Mouse (Mus musculus) neural tube, embryonic 12.5 days (tissue): ENCODE data around the gene Zbtb7a. TPM values are rescaled to one million over a fixed set of nuclear protein-coding genes. Genes with fewer than 3 reads are reported as not detected.

ENCODE experiments used
- ATAC-seq: fragments of 200-750 bp; cut with Nextera tagmentation; 2 replicates; pipeline ENCODE4 v1.8.0; 2017; ENCODE audit warnings: low read depth, mild to moderate bottlenecking, moderate TSS enrichment, moderate library complexity; ENCODE audit not compliant: low FRiP score
- H3K27ac ChIP-seq: fragments of 300-500 bp; sonication (generic); 2 replicates; pipeline ENCODE4 v1.5.1; 2016
- H3K27me3 ChIP-seq: fragments of 300-500 bp; sonication (generic); replicated peaks from 2 replicates; pipeline ENCODE4 v1.6.1; 2016; ENCODE audit warnings: mild to moderate bottlenecking
- H3K36me3 ChIP-seq: fragments of 300-500 bp; sonication (generic); 2 replicates; pipeline ENCODE4 v1.6.1; 2016; ENCODE audit warnings: mild to moderate bottlenecking
- H3K4me1 ChIP-seq: fragments of 300-500 bp; sonication (generic); 2 replicates; pipeline ENCODE4 v1.6.1; 2016
- H3K4me2 ChIP-seq: fragments of 300-500 bp; sonication (generic); replicated peaks from 2 replicates; pipeline ENCODE4 v1.6.1; 2016; ENCODE audit warnings: mild to moderate bottlenecking
- H3K4me3 ChIP-seq: fragments of 300-500 bp; sonication (generic); 2 replicates; pipeline ENCODE4 v1.5.1; 2016
- H3K9ac ChIP-seq: fragments of 300-500 bp; sonication (generic); 2 replicates; pipeline ENCODE4 v1.6.1; 2016; ENCODE audit warnings: mild to moderate bottlenecking
- H3K9me3 ChIP-seq: fragments of 300-500 bp; sonication (generic); 2 replicates; pipeline ENCODE4 v1.6.1; 2016; ENCODE audit warnings: mild to moderate bottlenecking
- WGBS: fragments of 180-500 bp; shearing (Covaris S2); methylation state at CpG from one replicate; pipeline ENCODE4 v1.1.7; 2016; 5-methylcytosine and 5-hydroxymethylcytosine counted together
- polyA plus RNA-seq: library from polyadenylated mRNA; unstranded; fragments of >200 nt; fragmentation: Nextera tagmentation; extraction: Ambion mirVana; gene quantifications from 2 replicates; pipeline ENCODE4 v1.2.1, GENCODE M21; 2016

The Zbtb7a gene
- polyA plus RNA-seq, 1 experiment from 2014 or later = 15.6 TPM

GRCm38 (mm10) chr10:81140717-81141454, 5.9 kb downstream of the Zbtb7a start:
- H3K27ac ChIP-seq = no peak overlapping the region
- no peaks in the 10 kb centered on the region for H3K9me3 ChIP-seq
- no peak overlapping the region for H3K4me3 ChIP-seq
- no peak for ATAC-seq
- H3K27me3 ChIP-seq = peaks cover 2% of the 10 kb centered on the region
- WGBS = 68% methylated on average over 10 of the region's 10 CpGs
- peak overlapping the region; percentile 41; the same call in 1 of the 2 replicates for H3K9ac ChIP-seq
- H3K4me1 ChIP-seq = peaks cover 59% of the 10 kb centered on the region
- peak overlapping the region; percentile 99 for H3K4me2 ChIP-seq
- H3K36me3 ChIP-seq = peaks cover 27% of the 10 kb centered on the region

GRCm38 (mm10) chr10:81141455-81142210, 6.6 kb downstream of the Zbtb7a start:
- Histone ChIP-seq H3K4me1 (peaks cover 57% of the 10 kb centered on the region), H3K4me2 (peak overlapping the region; percentile 99), H3K27me3 (no peaks in the 10 kb centered on the region), H3K4me3 (no peak overlapping the region), H3K9me3 (no peaks in the 10 kb centered on the region), H3K36me3 (peaks cover 34% of the 10 kb centered on the region), H3K9ac (peak overlapping the region; percentile 41), H3K27ac (no peak overlapping the region)
- WGBS = 85% methylated on average over 7 of the region's 7 CpGs
- no peak for ATAC-seq

GRCm38 (mm10) chr10:81142551-81142981, 7.5 kb downstream of the Zbtb7a start:
- Histone ChIP-seq H3K4me1 (peaks cover 57% of the 10 kb centered on the region), H3K27ac (no peak overlapping the region), H3K36me3 (peaks cover 43% of the 10 kb centered on the region), H3K4me2 (peak overlapping the region; percentile 99), H3K27me3 (no peaks in the 10 kb centered on the region), H3K9ac (0 out of 2 replicates have a peak overlapping the region, but pooled peaks have one; percentile 33), H3K9me3 (no peaks in the 10 kb centered on the region), H3K4me3 (no peak overlapping the region)
- ATAC-seq = no peak
- 72% methylated on average over 5 of the region's 5 CpGs for WGBS

GRCm38 (mm10) chr10:81143157-81143633, 8.2 kb downstream of the Zbtb7a start:
- H3K4me2 ChIP-seq = no peak overlapping the region
- H3K4me1 ChIP-seq = peaks cover 54% of the 10 kb centered on the region
- no peaks in the 10 kb centered on the region for H3K27me3 ChIP-seq
- H3K36me3 ChIP-seq = peaks cover 50% of the 10 kb centered on the region
- H3K27ac ChIP-seq = no peak overlapping the region
- H3K9me3 ChIP-seq = no peaks in the 10 kb centered on the region
- no peak overlapping the region for H3K4me3 ChIP-seq
- no peak overlapping the region for H3K9ac ChIP-seq
- WGBS = 91% methylated on average over 7 of the region's 7 CpGs
- no peak for ATAC-seq

- Histone ChIP-seq H3K4me1 (peaks cover 46% of the 10 kb centered on the region), H3K9ac (no peak overlapping the region), H3K27me3 (no peaks in the 10 kb centered on the region), H3K27ac (no peak overlapping the region), H3K4me2 (no peak overlapping the region), H3K9me3 (no peaks in the 10 kb centered on the region), H3K36me3 (peaks cover 57% of the 10 kb centered on the region), H3K4me3 (no peak overlapping the region)
- 95% methylated on average over 52 of the region's 52 CpGs for WGBS
- no peak for ATAC-seq
Observed at GRCm38 (mm10) chr10:81143845-81144437, 8.9 kb downstream of the Zbtb7a start.

GRCm38 (mm10) chr10:81144667-81145066, 9.6 kb downstream of the Zbtb7a start:
- WGBS = 92% methylated on average over 27 of the region's 27 CpGs

GRCm38 (mm10) chr10:81145307-81145706, 10.3 kb downstream of the Zbtb7a start:
- WGBS = 95% methylated on average over 6 of the region's 6 CpGs
- H3K4me1 ChIP-seq = peaks cover 33% of the 10 kb centered on the region
- H3K36me3 ChIP-seq = peaks cover 70% of the 10 kb centered on the region
- no peaks in the 10 kb centered on the region for H3K9me3 ChIP-seq
- H3K4me3 ChIP-seq = no peak overlapping the region
- H3K27me3 ChIP-seq = no peaks in the 10 kb centered on the region
- ATAC-seq = no peak
- H3K27ac ChIP-seq = no peak overlapping the region
- H3K4me2 ChIP-seq = no peak overlapping the region
- no peak overlapping the region for H3K9ac ChIP-seq

More at GRCm38 (mm10) chr10:81144667-81145066, 9.6 kb downstream of the Zbtb7a start:
- Histone ChIP-seq H3K27me3 (no peaks in the 10 kb centered on the region), H3K9ac (no peak overlapping the region), H3K4me1 (peaks cover 39% of the 10 kb centered on the region), H3K4me3 (no peak overlapping the region), H3K4me2 (no peak overlapping the region), H3K36me3 (peaks cover 64% of the 10 kb centered on the region), H3K9me3 (no peaks in the 10 kb centered on the region), H3K27ac (no peak overlapping the region)
- ATAC-seq = no peak

GRCm38 (mm10) chr10:81145778-81146177, 10.8 kb downstream of the Zbtb7a start:
- H3K4me1 ChIP-seq = peaks cover 28% of the 10 kb centered on the region
- H3K4me3 ChIP-seq = no peak overlapping the region
- no peaks in the 10 kb centered on the region for H3K9me3 ChIP-seq
- no peak overlapping the region for H3K4me2 ChIP-seq
- H3K36me3 ChIP-seq = peaks cover 74% of the 10 kb centered on the region
- 94% methylated on average over 7 of the region's 7 CpGs for WGBS
- no peak overlapping the region for H3K9ac ChIP-seq
- no peak overlapping the region for H3K27ac ChIP-seq
- no peak for ATAC-seq
- H3K27me3 ChIP-seq = no peaks in the 10 kb centered on the region

- H3K4me3 ChIP-seq = no peak overlapping the region
- WGBS = 95% methylated on average over 4 of the region's 4 CpGs
- peaks cover 74% of the 10 kb centered on the region for H3K36me3 ChIP-seq
Observed at GRCm38 (mm10) chr10:81146296-81146695, 11.3 kb downstream of the Zbtb7a start.

GRCm38 (mm10) chr10:81151261-81151660, 16.2 kb downstream of the Zbtb7a start:
- ATAC-seq = no peak

More at GRCm38 (mm10) chr10:81146296-81146695, 11.3 kb downstream of the Zbtb7a start:
- Histone ChIP-seq H3K9ac (no peak overlapping the region), H3K27me3 (no peaks in the 10 kb centered on the region), H3K9me3 (no peaks in the 10 kb centered on the region), H3K27ac (no peak overlapping the region), H3K4me1 (peaks cover 23% of the 10 kb centered on the region), H3K4me2 (no peak overlapping the region)
- no peak for ATAC-seq

GRCm38 (mm10) chr10:81152609-81153008, 17.6 kb downstream of the Zbtb7a start:
- H3K4me3 ChIP-seq = no peak overlapping the region
- H3K27me3 ChIP-seq = no peaks in the 10 kb centered on the region
- H3K4me1 ChIP-seq = no peaks in the 10 kb centered on the region
- WGBS = 77% methylated on average over 12 of the region's 12 CpGs
- H3K27ac ChIP-seq = no peak overlapping the region
- no peak for ATAC-seq
- H3K36me3 ChIP-seq = peaks cover 83% of the 10 kb centered on the region
- no peaks in the 10 kb centered on the region for H3K9me3 ChIP-seq
- no peak overlapping the region for H3K4me2 ChIP-seq
- H3K9ac ChIP-seq = no peak overlapping the region

More at GRCm38 (mm10) chr10:81151261-81151660, 16.2 kb downstream of the Zbtb7a start:
- Histone ChIP-seq H3K9ac (no peak overlapping the region), H3K27me3 (no peaks in the 10 kb centered on the region), H3K4me1 (no peaks in the 10 kb centered on the region), H3K9me3 (no peaks in the 10 kb centered on the region), H3K27ac (no peak overlapping the region), H3K4me2 (no peak overlapping the region), H3K36me3 (peaks cover 83% of the 10 kb centered on the region), H3K4me3 (no peak overlapping the region)
- 74% methylated on average over 6 of the region's 6 CpGs for WGBS

GRCm38 (mm10) chr10:81154313-81154712, 19.3 kb downstream of the Zbtb7a start:
- Histone ChIP-seq H3K4me2 (no peak overlapping the region), H3K9ac (no peak overlapping the region), H3K36me3 (peaks cover 82% of the 10 kb centered on the region), H3K27me3 (no peaks in the 10 kb centered on the region), H3K9me3 (no peaks in the 10 kb centered on the region), H3K4me3 (no peak overlapping the region), H3K27ac (no peak overlapping the region), H3K4me1 (no peaks in the 10 kb centered on the region)
- WGBS = 92% methylated on average over 12 of the region's 12 CpGs
- ATAC-seq = no peak
